Mouse (Mus musculus) kidney, adult 9 months (tissue): ENCODE measurements around the gene Yy1.
A peak's percentile ranks its signal among the peaks of the same experiment; 100 is the strongest.

ENCODE experiments used
- DNase-seq: peaks from one replicate; pipeline ENCODE4 v3.0.0; 2022

The Yy1 gene

GRCm38 (mm10) chr12:108829636-108830035, 36.9 kb downstream of the Yy1 start:
- DNase-seq = peak; percentile 21

GRCm38 (mm10) chr12:108830358-108830757, 37.6 kb downstream of the Yy1 start:
- no peak for DNase-seq

GRCm38 (mm10) chr12:108831966-108832643, 39.3 kb downstream of the Yy1 start:
- peak; percentile 79 for DNase-seq

GRCm38 (mm10) chr12:108832851-108833250, 40.1 kb downstream of the Yy1 start:
- peak; percentile 28 for DNase-seq

GRCm38 (mm10) chr12:108833408-108833807, 40.6 kb downstream of the Yy1 start:
- DNase-seq = no peak

GRCm38 (mm10) chr12:108834337-108834736, 41.6 kb downstream of the Yy1 start:
- no peak for DNase-seq

GRCm38 (mm10) chr12:108834786-108835185, 42.0 kb downstream of the Yy1 start:
- DNase-seq = no peak

GRCm38 (mm10) chr12:108835208-108835839, 42.6 kb downstream of the Yy1 start:
- no peak for DNase-seq

- peak; percentile 97 for DNase-seq
Observed at GRCm38 (mm10) chr12:108835840-108836409, 43.2 kb downstream of the Yy1 start, which contains the start of the genes Slc25a29 and Slc25a47. TSS of gene Slc25a29 (minus strand) at chr12:108835883. TSS of gene Slc25a47 (plus strand) at chr12:108836046.

- DNase-seq = no peak
Observed at GRCm38 (mm10) chr12:108836722-108837121, 43.9 kb downstream of the Yy1 start.

- peak; percentile 60 for DNase-seq
Observed at GRCm38 (mm10) chr12:108841181-108841580, 48.4 kb downstream of the Yy1 start.

GRCm38 (mm10) chr12:108842663-108843062, 49.9 kb downstream of the Yy1 start:
- no peak for DNase-seq

GRCm38 (mm10) chr12:108848033-108848432, 55.3 kb downstream of the Yy1 start:
- DNase-seq = peak; percentile 33

- DNase-seq = no peak
Observed at GRCm38 (mm10) chr12:108849488-108850022, 56.8 kb downstream of the Yy1 start.

GRCm38 (mm10) chr12:108850129-108850528, 57.4 kb downstream of the Yy1 start:
- DNase-seq = peak; percentile 43

- DNase-seq = no peak
Observed at GRCm38 (mm10) chr12:108850886-108851285, 58.1 kb downstream of the Yy1 start.

- no peak for DNase-seq
Observed at GRCm38 (mm10) chr12:108852822-108853221, 60.0 kb downstream of the Yy1 start.

- DNase-seq = no peak
Observed at GRCm38 (mm10) chr12:108855081-108855480, 62.3 kb downstream of the Yy1 start.

- no peak for DNase-seq
Observed at GRCm38 (mm10) chr12:108856186-108856585, 63.4 kb downstream of the Yy1 start.

- DNase-seq = no peak
Observed at GRCm38 (mm10) chr12:108857109-108857508, 64.3 kb downstream of the Yy1 start.

- DNase-seq = peak; percentile 45
Observed at GRCm38 (mm10) chr12:108857589-108858184, 64.9 kb downstream of the Yy1 start.

GRCm38 (mm10) chr12:108858486-108858885, 65.7 kb downstream of the Yy1 start:
- DNase-seq = no peak

GRCm38 (mm10) chr12:108865007-108865494, 72.3 kb downstream of the Yy1 start:
- peak; percentile 41 for DNase-seq
